Mouse (Mus musculus) forebrain, embryonic 10.5 days (tissue): ENCODE data around the gene Hdac4. TPM values are rescaled to one million over a fixed set of nuclear protein-coding genes. Genes with fewer than 3 reads are reported as not detected.
A peak's percentile ranks its signal among the peaks of the same experiment; 100 is the strongest.

Experiments used
- DNase-seq: peaks from one replicate; pipeline ENCODE4 v3.0.0-alpha.2; 2017; ENCODE audit warnings: low spot score; ENCODE audit errors: extremely low spot score
- H3K27ac ChIP-seq: fragments of 300-500 bp; sonication (generic); 2 replicates; pipeline ENCODE4 v1.5.1; 2016; ENCODE audit warnings: mild to moderate bottlenecking
- H3K27me3 ChIP-seq: fragments of 300-500 bp; sonication (generic); 2 replicates; pipeline ENCODE4 v1.6.1; 2016; ENCODE audit warnings: mild to moderate bottlenecking; ENCODE audit not compliant: poor library complexity, severe bottlenecking
- H3K36me3 ChIP-seq: fragments of 300-500 bp; sonication (generic); replicated peaks from 2 replicates; pipeline ENCODE4 v1.6.1; 2016; ENCODE audit warnings: mild to moderate bottlenecking, moderate library complexity
- H3K4me1 ChIP-seq: fragments of 300-500 bp; sonication (generic); 2 replicates; pipeline ENCODE4 v1.6.1; 2016
- H3K4me3 ChIP-seq: fragments of 300-500 bp; sonication (generic); 2 replicates; pipeline ENCODE4 v1.5.1; 2016; ENCODE audit warnings: mild to moderate bottlenecking, moderate library complexity
- H3K9me3 ChIP-seq: fragments of 300-500 bp; sonication (generic); 2 replicates; pipeline ENCODE4 v1.6.1; 2016; ENCODE audit warnings: mild to moderate bottlenecking, moderate library complexity
- WGBS: fragments of 180-500 bp; shearing (Covaris S2); methylation state at CpG from one replicate; pipeline ENCODE4 v1.1.7; 2016; 5-methylcytosine and 5-hydroxymethylcytosine counted together
- polyA plus RNA-seq: library from polyadenylated mRNA; unstranded; fragments of >200 nt; fragmentation: Nextera tagmentation; extraction: Ambion mirVana; gene quantifications from 2 replicates; pipeline ENCODE4 v1.2.1, GENCODE M21; 2016

Gene Hdac4
- polyA plus RNA-seq, 1 experiment from 2014 or later = 20.6 TPM

GRCm38 (mm10) chr1:92057068-92057467 is 138.4 kb downstream of the Hdac4 start:
- Histone ChIP-seq H3K4me3 (no peak overlapping the region), H3K27ac (no peak overlapping the region), H3K4me1 (peaks cover 24% of the 10 kb centered on the region), H3K36me3 (0 out of 2 replicates have a peak, but pooled peaks cover 5% of the 10 kb centered on the region), H3K27me3 (no peaks in the 10 kb centered on the region), H3K9me3 (no peaks in the 10 kb centered on the region)
- no peak for DNase-seq
- WGBS = 94% methylated on average over 3 of the region's 3 CpGs

- no peaks in the 10 kb centered on the region for H3K27me3 ChIP-seq
- no peak overlapping the region for H3K4me3 ChIP-seq
- no peaks in the 10 kb centered on the region for H3K9me3 ChIP-seq
- no peak for DNase-seq
- no peak overlapping the region for H3K27ac ChIP-seq
- H3K36me3 ChIP-seq = 0 out of 2 replicates have a peak, but pooled peaks cover 5% of the 10 kb centered on the region
- WGBS = 80% methylated on average over 2 of the region's 2 CpGs
- H3K4me1 ChIP-seq = peaks cover 25% of the 10 kb centered on the region
Observed at GRCm38 (mm10) chr1:92055149-92055548, 140.3 kb downstream of the Hdac4 start.

GRCm38 (mm10) chr1:92052190-92052589 is 143.3 kb downstream of the Hdac4 start:
- Histone ChIP-seq H3K27ac (no peak overlapping the region), H3K9me3 (no peaks in the 10 kb centered on the region), H3K4me1 (peaks cover 27% of the 10 kb centered on the region), H3K27me3 (no peaks in the 10 kb centered on the region), H3K4me3 (no peak overlapping the region), H3K36me3 (0 out of 2 replicates have a peak, but pooled peaks cover 5% of the 10 kb centered on the region)
- WGBS = 94% methylated on average over 4 of the region's 4 CpGs
- no peak for DNase-seq

- Histone ChIP-seq H3K9me3 (no peaks in the 10 kb centered on the region), H3K27ac (no peak overlapping the region), H3K4me1 (peaks cover 27% of the 10 kb centered on the region), H3K4me3 (no peak overlapping the region), H3K36me3 (0 out of 2 replicates have a peak, but pooled peaks cover 5% of the 10 kb centered on the region), H3K27me3 (no peaks in the 10 kb centered on the region)
- no peak for DNase-seq
- 88% methylated on average over 4 of the region's 4 CpGs for WGBS
Observed at GRCm38 (mm10) chr1:92051489-92052062, 143.9 kb downstream of the Hdac4 start.

- Histone ChIP-seq H3K27ac (no peak overlapping the region), H3K36me3 (0 out of 2 replicates have a peak, but pooled peaks cover 5% of the 10 kb centered on the region), H3K9me3 (no peaks in the 10 kb centered on the region), H3K4me3 (no peak overlapping the region), H3K27me3 (no peaks in the 10 kb centered on the region), H3K4me1 (peaks cover 27% of the 10 kb centered on the region)
- DNase-seq = no peak
Observed at GRCm38 (mm10) chr1:92050992-92051391, 144.5 kb downstream of the Hdac4 start.

GRCm38 (mm10) chr1:92050566-92050965 is 144.9 kb downstream of the Hdac4 start:
- no peaks in the 10 kb centered on the region for H3K9me3 ChIP-seq
- H3K4me1 ChIP-seq = peaks cover 24% of the 10 kb centered on the region
- H3K36me3 ChIP-seq = 0 out of 2 replicates have a peak, but pooled peaks cover 5% of the 10 kb centered on the region
- WGBS = 28% methylated on average over 3 of the region's 3 CpGs
- H3K4me3 ChIP-seq = no peak overlapping the region
- no peak overlapping the region for H3K27ac ChIP-seq
- DNase-seq = no peak
- no peaks in the 10 kb centered on the region for H3K27me3 ChIP-seq

GRCm38 (mm10) chr1:92048415-92049354 is 146.8 kb downstream of the Hdac4 start:
- 92% methylated on average over 4 of the region's 4 CpGs for WGBS
- Histone ChIP-seq H3K9me3 (no peaks in the 10 kb centered on the region), H3K27me3 (no peaks in the 10 kb centered on the region), H3K4me1 (peaks cover 25% of the 10 kb centered on the region), H3K27ac (no peak overlapping the region), H3K36me3 (0 out of 2 replicates have a peak, but pooled peaks cover 5% of the 10 kb centered on the region), H3K4me3 (no peak overlapping the region)
- DNase-seq = no peak

- H3K9me3 ChIP-seq = no peaks in the 10 kb centered on the region
- H3K27me3 ChIP-seq = no peaks in the 10 kb centered on the region
- peaks cover 24% of the 10 kb centered on the region for H3K4me1 ChIP-seq
- 93% methylated on average over 1 of the region's 1 CpGs for WGBS
- no peak for DNase-seq
- H3K27ac ChIP-seq = no peak overlapping the region
- H3K4me3 ChIP-seq = no peak overlapping the region
- no peaks in the 10 kb centered on the region for H3K36me3 ChIP-seq
Observed at GRCm38 (mm10) chr1:92045671-92046070, 149.8 kb downstream of the Hdac4 start.

- Histone ChIP-seq H3K27ac (no peak overlapping the region), H3K9me3 (no peaks in the 10 kb centered on the region), H3K4me1 (peaks cover 19% of the 10 kb centered on the region), H3K27me3 (no peaks in the 10 kb centered on the region), H3K36me3 (no peaks in the 10 kb centered on the region), H3K4me3 (no peak overlapping the region)
- no peak for DNase-seq
- 82% methylated on average over 3 of the region's 3 CpGs for WGBS
Observed at GRCm38 (mm10) chr1:92044868-92045267, 150.6 kb downstream of the Hdac4 start.

GRCm38 (mm10) chr1:92043989-92044388 is 151.5 kb downstream of the Hdac4 start:
- no peaks in the 10 kb centered on the region for H3K36me3 ChIP-seq
- H3K4me3 ChIP-seq = no peak overlapping the region
- DNase-seq = no peak
- H3K4me1 ChIP-seq = peaks cover 18% of the 10 kb centered on the region
- peak overlapping the region; percentile 20; the same call in 1 of the 2 replicates for H3K27ac ChIP-seq
- H3K27me3 ChIP-seq = no peaks in the 10 kb centered on the region
- H3K9me3 ChIP-seq = no peaks in the 10 kb centered on the region

- DNase-seq = no peak
- H3K9me3 ChIP-seq = no peaks in the 10 kb centered on the region
- 69% methylated on average over 3 of the region's 3 CpGs for WGBS
Observed at GRCm38 (mm10) chr1:92042126-92042525, 153.4 kb downstream of the Hdac4 start.

GRCm38 (mm10) chr1:92041290-92041689 is 154.2 kb downstream of the Hdac4 start:
- H3K27me3 ChIP-seq = no peaks in the 10 kb centered on the region
- no peaks in the 10 kb centered on the region for H3K9me3 ChIP-seq
- peaks cover 24% of the 10 kb centered on the region for H3K4me1 ChIP-seq
- no peak for DNase-seq
- H3K27ac ChIP-seq = no peak overlapping the region
- no peaks in the 10 kb centered on the region for H3K36me3 ChIP-seq
- H3K4me3 ChIP-seq = no peak overlapping the region
- WGBS = 84% methylated on average over 3 of the region's 3 CpGs

More at GRCm38 (mm10) chr1:92042126-92042525, 153.4 kb downstream of the Hdac4 start:
- H3K4me1 ChIP-seq = peaks cover 18% of the 10 kb centered on the region
- no peaks in the 10 kb centered on the region for H3K27me3 ChIP-seq
- no peaks in the 10 kb centered on the region for H3K36me3 ChIP-seq
- H3K27ac ChIP-seq = no peak overlapping the region
- no peak overlapping the region for H3K4me3 ChIP-seq

- Histone ChIP-seq H3K36me3 (peaks cover 8% of the 10 kb centered on the region), H3K4me1 (peaks cover 37% of the 10 kb centered on the region), H3K27ac (no peak overlapping the region), H3K4me3 (no peak overlapping the region), H3K27me3 (no peaks in the 10 kb centered on the region), H3K9me3 (no peaks in the 10 kb centered on the region; the same call in 1 of the 2 replicates)
- 89% methylated on average over 1 of the region's 1 CpGs for WGBS
- no peak for DNase-seq
Observed at GRCm38 (mm10) chr1:92038714-92039113, 156.8 kb downstream of the Hdac4 start.
